Mouse (Mus musculus) heart, postnatal 0 days (tissue): ENCODE measurements around the gene Nkx1-2. TPM values are rescaled to one million over a fixed set of nuclear protein-coding genes. Genes with fewer than 3 reads are reported as not detected.

ENCODE experiments used
- ATAC-seq: fragments of 200-750 bp; cut with Nextera tagmentation; 2 replicates; pipeline ENCODE4 v1.8.0; 2017; ENCODE audit warnings: low read depth, moderate number of reproducible peaks, moderate library complexity; ENCODE audit not compliant: insufficient read depth
- DNase-seq: peaks from one replicate; pipeline ENCODE4 v3.0.0-alpha.2; 2016; ENCODE audit warnings: low spot score
- H3K27ac ChIP-seq: fragments of 300-500 bp; sonication (generic); 2 replicates; pipeline ENCODE4 v1.5.1; 2014; ENCODE audit warnings: low read depth, mild to moderate bottlenecking
- H3K27me3 ChIP-seq: fragments of 300-500 bp; sonication (generic); 2 replicates; pipeline ENCODE4 v1.6.1; 2014; ENCODE audit warnings: low read length, mixed read lengths; ENCODE audit not compliant: control insufficient read depth, insufficient read depth
- H3K36me3 ChIP-seq: fragments of 300-500 bp; sonication (generic); replicated peaks from 2 replicates; pipeline ENCODE4 v1.6.1; 2014; ENCODE audit warnings: low read length, mixed read lengths; ENCODE audit not compliant: control insufficient read depth, insufficient read depth
- H3K4me1 ChIP-seq: fragments of 300-500 bp; sonication (generic); 2 replicates; pipeline ENCODE4 v1.6.1; 2014; ENCODE audit warnings: antibody characterized with exemption; ENCODE audit not compliant: control insufficient read depth, insufficient read depth
- H3K4me2 ChIP-seq: fragments of 300-500 bp; sonication (generic); 2 replicates; pipeline ENCODE4 v1.6.1; 2014; ENCODE audit warnings: low read depth, mild to moderate bottlenecking, low read length, moderate library complexity
- H3K4me3 ChIP-seq: fragments of 300-500 bp; sonication (generic); 2 replicates; pipeline ENCODE4 v1.5.1; 2014; ENCODE audit warnings: low read depth, low read length
- H3K9ac ChIP-seq: fragments of 300-500 bp; sonication (generic); replicated peaks from 2 replicates; pipeline ENCODE4 v1.6.1; 2014; ENCODE audit warnings: low read depth, low read length, mixed read lengths
- H3K9me3 ChIP-seq: fragments of 300-500 bp; sonication (generic); replicated peaks from 2 replicates; pipeline ENCODE4 v1.6.1; 2016; ENCODE audit warnings: low read length; ENCODE audit not compliant: control insufficient read depth
- CTCF ChIP-seq: IDR thresholded peaks from 2 replicates; pipeline ENCODE4 v1.5.1; 2016; ENCODE audit warnings: antibody characterized with exemption, control low read depth, low read depth
- EP300 ChIP-seq: IDR thresholded peaks from 2 replicates; pipeline ENCODE4 v1.6.1; 2016; ENCODE audit warnings: antibody characterized with exemption, low read depth
- WGBS: fragments of 180-500 bp; shearing (Covaris S2); extraction: QIAGEN DNeasy Blood & Tissue Kit; methylation state at CpG from one replicate; pipeline ENCODE4 v1.1.7; 2014; 5-methylcytosine and 5-hydroxymethylcytosine counted together
- polyA plus RNA-seq: library from polyadenylated mRNA; unstranded; fragments of >200 nt; fragmentation: Nextera tagmentation; extraction: Ambion mirVana; gene quantifications from 2 replicates; pipeline ENCODE4 v1.2.1, GENCODE M21; 2015
- total RNA-seq: library from RNA; depleted of rRNA; stranded (reverse); fragments of >200 nt; gene quantifications from 2 replicates; pipeline ENCODE4 v1.2.3, GENCODE M21; 2014; ENCODE audit warnings: low replicate concordance

Gene Nkx1-2
- total and polyA plus RNA-seq, 2 experiments from 2014 or later = not detected

DNA sequence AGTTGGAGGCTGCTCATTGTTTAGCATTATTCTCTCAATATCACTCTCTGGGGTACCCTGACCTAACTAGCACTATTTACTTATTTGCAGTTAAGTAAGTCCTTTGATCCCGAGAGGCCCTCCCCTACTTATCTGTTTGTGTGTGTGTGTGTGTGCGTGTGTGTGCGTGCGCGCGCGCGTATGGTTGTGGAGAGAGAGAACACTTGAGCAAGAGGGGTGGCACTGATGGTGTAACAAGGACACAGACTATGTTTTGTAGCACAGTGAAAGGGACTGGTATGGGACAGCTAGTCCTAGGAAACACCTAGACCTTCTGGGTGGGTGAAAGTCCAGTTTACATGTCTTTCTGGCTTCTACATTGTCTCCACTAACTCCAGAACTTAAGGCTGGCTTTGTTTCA lies 12.1 kb upstream of the Nkx1-2 start:
- Histone ChIP-seq H3K4me1 (no peaks in the 10 kb centered on the region), H3K27me3 (no peaks in the 10 kb centered on the region), H3K9me3 (no peaks in the 10 kb centered on the region), H3K4me3 (no peak overlapping the region), H3K9ac (no peak overlapping the region), H3K27ac (no peak overlapping the region), H3K4me2 (no peak overlapping the region), H3K36me3 (no peaks in the 10 kb centered on the region)
- WGBS = 97% methylated on average over 8 of the region's 8 CpGs
- TF ChIP-seq EP300 (no peak), CTCF (no peak)
- no peak for DNase-seq
- ATAC-seq = no peak

DNA sequence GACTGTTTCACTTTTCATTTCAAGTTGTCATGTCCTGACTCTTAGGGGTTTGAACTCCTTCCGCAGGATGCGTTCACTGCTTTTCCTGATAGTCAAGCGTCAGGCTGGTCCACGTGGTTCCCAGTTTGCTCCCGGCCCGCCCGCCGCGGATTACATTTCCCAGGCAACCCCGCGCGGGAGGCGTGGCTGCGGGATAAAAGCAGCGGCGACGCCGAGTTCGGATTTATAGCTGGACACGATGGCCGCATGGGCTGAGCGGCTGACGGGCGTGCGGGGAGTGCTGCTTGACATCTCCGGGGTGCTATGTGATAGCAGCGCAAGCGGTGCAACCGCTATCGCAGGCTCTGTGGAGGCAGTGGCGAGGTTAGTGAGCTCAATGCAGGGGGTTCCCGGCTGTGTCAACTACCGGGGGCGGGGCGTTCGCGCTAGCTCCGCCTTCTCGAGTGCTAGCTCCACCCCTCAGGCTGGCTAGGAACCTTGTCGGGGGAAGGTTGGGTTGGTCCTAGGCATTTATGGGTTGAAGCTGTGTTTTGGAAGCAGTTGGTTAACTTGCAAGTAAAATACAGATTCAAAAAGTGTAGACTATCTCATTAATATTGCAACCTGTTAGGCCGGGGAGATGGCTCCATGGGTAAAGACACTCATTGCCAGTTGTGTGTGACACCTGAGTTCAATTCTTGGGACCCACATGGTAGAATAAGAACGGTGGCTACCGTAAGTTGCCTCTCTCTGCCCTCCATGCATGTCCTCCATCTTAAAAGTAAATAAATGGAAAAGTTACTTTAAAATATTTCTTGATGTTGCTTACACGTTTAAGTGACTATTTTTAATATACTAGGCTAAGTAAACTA lies 11.3 kb upstream of the Nkx1-2 start, which contains the start of gene Lhpp:
Lhpp (plus strand) TSS at position 171 of the 851 bp plus-strand sequence.
- Histone ChIP-seq H3K4me2 (peak within 1 kb of the TSS; percentile 65), H3K9me3 (no peaks in the 10 kb centered on the region), H3K4me1 (no peaks in the 10 kb centered on the region), H3K4me3 (peak within 1 kb of the TSS; percentile 57), H3K27ac (no peak within 1 kb of the TSS; the same call in 1 of the 2 replicates), H3K9ac (0 out of 2 replicates have a peak within 1 kb of the TSS, but pooled peaks have one; percentile 32), H3K36me3 (no peaks in the 10 kb centered on the region), H3K27me3 (no peaks in the 10 kb centered on the region)
- DNase-seq = peak; percentile 69
- TF ChIP-seq CTCF = no peak
- no peak for TF ChIP-seq EP300
- 6% methylated on average over 44 of the region's 44 CpGs for WGBS
- ATAC-seq = peak; percentile 95

DNA sequence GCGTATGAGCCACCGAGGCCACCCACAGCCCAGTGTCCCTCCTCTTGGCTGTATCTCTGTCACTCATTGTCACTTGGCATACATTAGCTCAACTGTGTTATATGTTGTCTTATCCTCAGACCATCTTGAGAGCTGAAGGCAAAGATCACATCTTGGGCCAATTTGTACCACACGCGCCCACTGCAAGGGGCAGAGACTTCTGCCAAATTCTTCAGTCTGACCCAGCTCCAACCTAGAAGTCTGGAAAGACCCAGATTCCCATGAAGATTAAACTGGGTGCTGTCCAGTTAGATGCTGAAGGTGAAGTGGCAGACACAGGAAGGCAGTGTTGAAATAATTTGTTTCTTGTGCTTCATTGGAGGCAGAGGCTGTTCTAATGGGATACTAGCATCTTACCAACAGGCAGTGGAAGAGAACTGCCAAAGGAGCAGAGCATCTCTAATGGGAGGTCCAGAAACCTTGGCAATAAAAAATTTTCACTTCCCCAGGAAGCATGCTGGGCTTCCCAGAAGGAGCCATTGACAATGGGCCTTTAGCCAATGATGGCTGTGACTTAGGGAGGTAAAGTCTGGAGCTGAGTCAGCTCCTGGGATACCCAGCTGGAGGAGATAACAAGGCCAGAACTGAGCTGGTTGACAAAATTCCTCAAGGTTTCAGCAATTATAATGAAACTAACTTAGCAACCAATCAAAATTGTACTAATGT lies 9.0 kb upstream of the Nkx1-2 start:
- Histone ChIP-seq H3K36me3 (no peaks in the 10 kb centered on the region), H3K9ac (no peak overlapping the region), H3K27ac (no peak overlapping the region), H3K9me3 (no peaks in the 10 kb centered on the region), H3K4me2 (no peak overlapping the region), H3K4me3 (no peak overlapping the region), H3K27me3 (0 out of 2 replicates have a peak, but pooled peaks cover 4% of the 10 kb centered on the region), H3K4me1 (no peaks in the 10 kb centered on the region)
- ATAC-seq (no peak), DNase-seq (no peak)
- no peak for TF ChIP-seq CTCF
- TF ChIP-seq EP300 = no peak
- 85% methylated on average over 4 of the region's 4 CpGs for WGBS

DNA sequence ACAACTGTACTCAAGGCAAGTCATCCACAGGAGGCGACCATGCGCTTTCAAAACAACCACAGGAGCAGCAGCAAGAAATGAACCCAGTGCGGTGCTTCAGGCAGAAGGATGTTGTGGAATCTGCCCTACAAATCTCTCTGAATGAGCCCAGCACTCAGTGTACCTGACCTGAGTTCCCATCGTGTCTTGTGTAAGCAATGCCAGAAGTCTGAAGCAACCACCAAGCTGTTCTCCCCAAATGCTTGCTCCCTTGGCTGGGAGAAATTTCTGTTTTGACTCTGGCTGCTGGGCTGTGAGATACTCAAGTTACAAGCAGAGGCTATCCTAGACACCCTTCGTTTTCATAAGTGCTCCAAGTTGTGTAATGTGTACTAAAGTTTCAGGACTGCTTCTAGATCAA lies 6.3 kb upstream of the Nkx1-2 start:
- H3K36me3 ChIP-seq = no peaks in the 10 kb centered on the region
- H3K4me1 ChIP-seq = no peaks in the 10 kb centered on the region
- no peak overlapping the region for H3K4me3 ChIP-seq
- H3K9ac ChIP-seq = no peak overlapping the region
- peaks cover 28% of the 10 kb centered on the region for H3K27me3 ChIP-seq
- ATAC-seq (no peak), DNase-seq (no peak)
- TF ChIP-seq EP300 (no peak), CTCF (no peak)
- no peak overlapping the region for H3K27ac ChIP-seq
- 60% methylated on average over 5 of the region's 5 CpGs for WGBS
- H3K9me3 ChIP-seq = no peaks in the 10 kb centered on the region
- H3K4me2 ChIP-seq = no peak overlapping the region

DNA sequence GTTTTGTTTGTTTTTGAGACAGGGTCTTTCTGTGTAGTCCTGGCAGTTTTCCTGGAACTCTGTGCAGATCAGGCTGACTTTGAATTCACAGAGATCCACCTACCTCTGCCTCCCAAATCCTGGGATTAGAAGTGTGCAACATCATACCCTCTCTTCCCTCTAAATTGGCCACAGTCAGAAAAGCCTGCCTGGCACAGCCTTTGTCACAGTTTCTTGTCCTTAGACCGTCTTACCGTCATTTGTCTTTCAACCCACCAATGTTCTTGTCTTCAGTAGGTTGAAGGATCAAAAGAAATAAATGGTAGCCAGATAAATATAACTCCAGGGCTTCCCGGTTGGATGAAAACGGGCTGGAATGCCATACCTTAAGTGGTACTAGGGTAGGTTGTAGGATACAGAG lies 5.3 kb upstream of the Nkx1-2 start:
- Histone ChIP-seq H3K27ac (no peak overlapping the region), H3K36me3 (no peaks in the 10 kb centered on the region), H3K4me2 (no peak overlapping the region), H3K4me1 (no peaks in the 10 kb centered on the region; the same call in 1 of the 2 replicates), H3K9me3 (no peaks in the 10 kb centered on the region), H3K9ac (no peak overlapping the region), H3K27me3 (peaks cover 38% of the 10 kb centered on the region), H3K4me3 (no peak overlapping the region)
- ATAC-seq = no peak
- no peak for DNase-seq
- WGBS = 72% methylated on average over 4 of the region's 4 CpGs
- TF ChIP-seq CTCF (no peak), EP300 (no peak)
